Mouse (Mus musculus) gastrocnemius, postnatal 14 days (tissue): ENCODE results near the gene Dsn1. TPM values are rescaled to one million over a fixed set of nuclear protein-coding genes. Genes with fewer than 3 reads are reported as not detected.

Experiments
- DNase-seq: peaks from one replicate; pipeline ENCODE4 v3.0.0; 2021; ENCODE audit warnings: mixed read lengths
- intact Hi-C: fragments of 180-260 bp; cut with DNase I; formaldehyde crosslinking; loops from one replicate; pipeline ENCODE4 v1.15.1; 2025; ENCODE audit warnings: low total_unique reads
- long read RNA-seq, 2 experiments: library from polyadenylated mRNA; stranded (forward); transcript quantifications; one replicate each; pipeline ENCODE4 v2.0.0; 2021
- total RNA-seq, 2 experiments: library from RNA; stranded (reverse); gene quantifications; 2 replicates each; pipeline ENCODE4 v1.2.3; 2021

The Dsn1 gene
- total RNA-seq: 1 to 10 TPM; 2.7 to 3.5 TPM
- long read RNA-seq, experiment 1, partial matches to known transcripts: 0 of 3 reads
- long read RNA-seq, experiment 1, other reads (novel, unspliced or antisense): 1 of 3 reads
- long read RNA-seq, experiment 2, partial matches to known transcripts: 0 of 4 reads
- long read RNA-seq, experiment 2, other reads (novel, unspliced or antisense): 2 of 4 reads

GRCm38 (mm10) chr2:157006511-157007233 is at the start of gene Dsn1:
TSS of gene Dsn1 (minus strand) at chr2:157007154.
- intact Hi-C loops: no loop called here

GRCm38 (mm10) chr2:157055721-157056120 is 48.8 kb upstream of the Dsn1 start:
- intact Hi-C loops: no loop called here

More at GRCm38 (mm10) chr2:157006511-157007233, at the start of gene Dsn1:
- peak; percentile 87 for DNase-seq

GRCm38 (mm10) chr2:157054816-157055215 is 47.9 kb upstream of the Dsn1 start:
- intact Hi-C loops: no loop called here

More at GRCm38 (mm10) chr2:157055721-157056120, 48.8 kb upstream of the Dsn1 start:
- no peak for DNase-seq

GRCm38 (mm10) chr2:157054297-157054696 is 47.3 kb upstream of the Dsn1 start:
- no peak for DNase-seq
- intact Hi-C loops: no loop called here

More at GRCm38 (mm10) chr2:157054816-157055215, 47.9 kb upstream of the Dsn1 start:
- peak; percentile 37 for DNase-seq

- intact Hi-C loops: no loop called here
- DNase-seq: no peak
Measured at GRCm38 (mm10) chr2:157053787-157054186, 46.8 kb upstream of the Dsn1 start.

GRCm38 (mm10) chr2:157053124-157053523 is 46.2 kb upstream of the Dsn1 start:
- intact Hi-C loops: no loop called here
- no peak for DNase-seq

- no peak for DNase-seq
- intact Hi-C loops: no loop called here
Measured at GRCm38 (mm10) chr2:157052448-157052847, 45.5 kb upstream of the Dsn1 start.

- no peak for DNase-seq
- intact Hi-C loops: no loop called here
Measured at GRCm38 (mm10) chr2:157049831-157050243, 42.9 kb upstream of the Dsn1 start.

- intact Hi-C loops: no loop called here
- no peak for DNase-seq
Measured at GRCm38 (mm10) chr2:157048395-157049181, 41.6 kb upstream of the Dsn1 start.

- DNase-seq: no peak
- intact Hi-C loops: no loop called here
Measured at GRCm38 (mm10) chr2:157046956-157047355, 40.0 kb upstream of the Dsn1 start.

- intact Hi-C loops: no loop called here
- DNase-seq: no peak
Measured at GRCm38 (mm10) chr2:157045932-157046331, 39.0 kb upstream of the Dsn1 start.

- no peak for DNase-seq
- intact Hi-C loops: no loop called here
Measured at GRCm38 (mm10) chr2:157043987-157044386, 37.0 kb upstream of the Dsn1 start.

GRCm38 (mm10) chr2:157043556-157043955 is 36.6 kb upstream of the Dsn1 start:
- intact Hi-C loops: no loop called here
- DNase-seq: no peak

GRCm38 (mm10) chr2:157041421-157041820 is 34.5 kb upstream of the Dsn1 start:
- intact Hi-C loops: no loop called here

GRCm38 (mm10) chr2:157040649-157041046 is 33.7 kb upstream of the Dsn1 start:
- intact Hi-C loops: no loop called here
- no peak for DNase-seq

More at GRCm38 (mm10) chr2:157041421-157041820, 34.5 kb upstream of the Dsn1 start:
- no peak for DNase-seq

- DNase-seq: peak; percentile 52
- intact Hi-C loops: loop anchor here (5.0 kb wide), 2 partner anchors 37 to 52 kb away; partner anchors contain the start of gene Soga1
Measured at GRCm38 (mm10) chr2:157039900-157040648, 33.1 kb upstream of the Dsn1 start.

GRCm38 (mm10) chr2:157037303-157037702 is 30.3 kb upstream of the Dsn1 start:
- intact Hi-C loops: loop anchor here (5.0 kb wide), 2 partner anchors 40 to 55 kb away; partner anchors contain the start of gene Soga1
- DNase-seq: no peak

- intact Hi-C loops: loop anchor here (5.0 kb wide), 2 partner anchors 41 to 56 kb away; partner anchors contain the start of gene Soga1
- no peak for DNase-seq
Measured at GRCm38 (mm10) chr2:157036400-157036799, 29.4 kb upstream of the Dsn1 start.

GRCm38 (mm10) chr2:157035371-157035770 is 28.4 kb upstream of the Dsn1 start:
- DNase-seq: no peak
- intact Hi-C loops: loop anchor here (5.0 kb wide), 2 partner anchors 42 to 57 kb away; partner anchors contain the start of gene Soga1
